Mouse (Mus musculus) olfactory bulb, adult 2 months (tissue): ENCODE measurements around the gene Cdkl3.

ENCODE experiments used
- CTCF ChIP-seq: fragments of 200-500 bp; IDR thresholded peaks from 2 replicates; pipeline ENCODE4 v1.5.1; 2012; ENCODE audit warnings: low read depth, mild to moderate bottlenecking, low read length, moderate library complexity; ENCODE audit not compliant: insufficient read depth
- POLR2A ChIP-seq: fragments of 200-500 bp; IDR thresholded peaks from 2 replicates; pipeline ENCODE4 v1.6.1; 2012; ENCODE audit warnings: mild to moderate bottlenecking, low read depth, low read length, moderate library complexity; ENCODE audit not compliant: insufficient read depth

- TF ChIP-seq POLR2A: no peak
- TF ChIP-seq CTCF: no peak
Measured at GRCm38 (mm10) chr11:52065841-52066240, 61.8 kb downstream of the Cdkl3 start.
